Mouse (Mus musculus) embryonic facial prominence, embryonic 13.5 days (tissue): ENCODE measurements at regions not wholly inside any gene's neighbourhood (a gene's known extent, or its start where the extent isn't known, plus 50 kb on each side); places are given as distances from the start of the nearest gene placed in this dataset.

ENCODE experiments used
- ATAC-seq: fragments of 200-750 bp; cut with Nextera tagmentation; 2 replicates; pipeline ENCODE4 v1.8.0; 2017; ENCODE audit warnings: low read depth; ENCODE audit not compliant: insufficient number of reproducible peaks, insufficient read depth, low FRiP score, low TSS enrichment
- H3K27ac ChIP-seq: fragments of 300-500 bp; sonication (generic); 2 replicates; pipeline ENCODE4 v1.5.1; 2015; ENCODE audit warnings: moderate library complexity, mild to moderate bottlenecking, inconsistent platforms
- H3K27me3 ChIP-seq: fragments of 300-500 bp; sonication (generic); 2 replicates; pipeline ENCODE4 v1.6.1; 2015; ENCODE audit warnings: mild to moderate bottlenecking, inconsistent platforms
- H3K36me3 ChIP-seq: fragments of 300-500 bp; sonication (generic); 2 replicates; pipeline ENCODE4 v1.6.1; 2015; ENCODE audit warnings: mild to moderate bottlenecking, inconsistent platforms
- H3K4me1 ChIP-seq: fragments of 300-500 bp; sonication (generic); 2 replicates; pipeline ENCODE4 v1.6.1; 2015; ENCODE audit warnings: inconsistent platforms
- H3K4me2 ChIP-seq: fragments of 300-500 bp; sonication (generic); 2 replicates; pipeline ENCODE4 v1.6.1; 2015; ENCODE audit warnings: moderate library complexity, mild to moderate bottlenecking, inconsistent platforms
- H3K4me3 ChIP-seq: fragments of 300-500 bp; sonication (generic); 2 replicates; pipeline ENCODE4 v1.5.1; 2015; ENCODE audit warnings: mild to moderate bottlenecking, inconsistent platforms
- H3K9ac ChIP-seq: fragments of 300-500 bp; sonication (generic); 2 replicates; pipeline ENCODE4 v1.6.1; 2015; ENCODE audit warnings: mild to moderate bottlenecking, inconsistent platforms
- H3K9me3 ChIP-seq: fragments of 300-500 bp; sonication (generic); 2 replicates; pipeline ENCODE4 v1.6.1; 2016; ENCODE audit warnings: inconsistent platforms
- WGBS: fragments of 180-500 bp; shearing (Covaris S2); methylation state at CpG from one replicate; pipeline ENCODE4 v1.1.7; 2015; ENCODE audit warnings: mixed read lengths; 5-methylcytosine and 5-hydroxymethylcytosine counted together

DNA sequence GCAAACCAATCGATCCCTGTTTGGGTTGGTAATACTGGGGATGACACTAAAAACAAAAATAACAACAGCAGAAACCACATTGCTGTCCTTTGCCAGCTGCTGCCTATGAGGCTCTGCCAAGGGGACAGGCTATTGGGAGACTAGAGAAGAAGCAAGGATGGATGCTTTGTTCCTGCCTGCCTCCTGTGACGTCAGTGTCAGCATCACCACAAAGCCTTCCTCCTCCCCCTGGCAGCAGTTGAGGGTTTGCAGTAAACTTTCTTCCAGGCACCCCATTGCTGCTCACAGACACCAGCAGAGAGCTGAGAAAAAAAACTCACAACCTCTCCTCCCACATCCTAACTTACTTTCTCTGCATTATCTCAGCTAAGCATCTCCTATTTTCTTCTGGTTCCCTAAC lies 73.7 kb upstream of the Rnaseh2b start:
- Histone ChIP-seq H3K4me2 (no peak overlapping the region), H3K4me3 (no peak overlapping the region), H3K4me1 (no peaks in the 10 kb centered on the region; the same call in none of the 2 replicates), H3K36me3 (no peaks in the 10 kb centered on the region), H3K27me3 (no peaks in the 10 kb centered on the region), H3K9me3 (no peaks in the 10 kb centered on the region), H3K27ac (no peak overlapping the region), H3K9ac (no peak overlapping the region)
- 55% methylated on average over 2 of the region's 2 CpGs for WGBS
- no peak for ATAC-seq

DNA sequence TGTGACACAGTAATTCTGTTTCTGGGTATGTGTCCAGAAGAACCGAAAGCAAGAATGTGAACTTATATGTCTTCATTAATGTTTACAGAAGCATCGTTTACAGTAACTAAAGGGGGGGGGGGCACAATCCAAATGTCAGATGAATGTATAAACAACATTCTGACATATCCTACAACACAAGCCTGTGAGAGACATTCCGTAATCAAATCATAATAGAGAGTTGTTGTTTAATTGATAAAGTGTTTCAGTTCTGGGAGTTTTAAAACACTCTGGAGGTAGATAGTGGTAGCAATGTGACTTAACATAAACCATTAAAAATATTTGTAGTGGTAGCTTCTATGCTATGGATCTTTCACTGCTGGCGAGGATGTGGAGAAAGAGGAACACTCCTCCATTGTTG lies 71.6 kb upstream of the Rnaseh2b start:
- no peaks in the 10 kb centered on the region for H3K9me3 ChIP-seq
- no peak overlapping the region for H3K4me3 ChIP-seq
- no peaks in the 10 kb centered on the region for H3K27me3 ChIP-seq
- H3K9ac ChIP-seq, result no peak overlapping the region
- no peak overlapping the region for H3K4me2 ChIP-seq
- H3K4me1 ChIP-seq, result no peaks in the 10 kb centered on the region; the same call in 1 of the 2 replicates
- no peak overlapping the region for H3K27ac ChIP-seq
- H3K36me3 ChIP-seq, result no peaks in the 10 kb centered on the region
- 86% methylated on average over 4 of the region's 4 CpGs for WGBS
- ATAC-seq, result no peak
